Mouse (Mus musculus) lung, embryonic 14.5 days (tissue): ENCODE measurements around the gene Zfp970. TPM values are rescaled to one million over a fixed set of nuclear protein-coding genes. Genes with fewer than 3 reads are reported as not detected.
"Not testable (repeated sequence)": the region's sequence is repeated elsewhere in the genome, so short reads cannot be mapped to it uniquely, and the experiment has no call there.

Experiments
- ATAC-seq: fragments of 200-750 bp; cut with Nextera tagmentation; 2 replicates; pipeline ENCODE4 v1.8.0; 2017; ENCODE audit warnings: mild to moderate bottlenecking, moderate TSS enrichment, moderate library complexity; ENCODE audit not compliant: insufficient read depth
- DNase-seq: peaks from one replicate; pipeline ENCODE4 v3.0.0-alpha.2; 2015
- H3K27ac ChIP-seq: fragments of 300-500 bp; sonication (generic); 2 replicates; pipeline ENCODE4 v1.5.1; 2014; ENCODE audit warnings: low read depth, mild to moderate bottlenecking, moderate library complexity
- H3K27me3 ChIP-seq: fragments of 300-500 bp; sonication (generic); 2 replicates; pipeline ENCODE4 v1.6.1; 2014; ENCODE audit warnings: low read length, control low read depth; ENCODE audit not compliant: insufficient read depth
- H3K36me3 ChIP-seq: fragments of 300-500 bp; sonication (generic); 2 replicates; pipeline ENCODE4 v1.6.1; 2014; ENCODE audit warnings: control low read depth; ENCODE audit not compliant: insufficient read depth
- H3K4me1 ChIP-seq: fragments of 300-500 bp; sonication (generic); 2 replicates; pipeline ENCODE4 v1.6.1; 2014; ENCODE audit warnings: antibody characterized with exemption, control low read depth; ENCODE audit not compliant: insufficient read depth
- H3K4me2 ChIP-seq: fragments of 300-500 bp; sonication (generic); 2 replicates; pipeline ENCODE4 v1.6.1; 2014; ENCODE audit warnings: mild to moderate bottlenecking
- H3K4me3 ChIP-seq: fragments of 300-500 bp; sonication (generic); 2 replicates; pipeline ENCODE4 v1.5.1; 2014; ENCODE audit warnings: low read depth, low read length
- H3K9ac ChIP-seq: fragments of 300-500 bp; sonication (generic); 2 replicates; pipeline ENCODE4 v1.6.1; 2014
- H3K9me3 ChIP-seq: fragments of 300-500 bp; sonication (generic); 2 replicates; pipeline ENCODE4 v1.6.1; 2016; ENCODE audit warnings: low read depth, low read length, control low read depth
- CTCF ChIP-seq: IDR thresholded peaks from 2 replicates; pipeline ENCODE4 v1.5.1; 2016; ENCODE audit warnings: antibody characterized with exemption, low read depth
- WGBS: fragments of 180-500 bp; shearing (Covaris S2); extraction: QIAGEN DNeasy Blood & Tissue Kit; methylation state at CpG from one replicate; pipeline ENCODE4 v1.1.7; 2014; 5-methylcytosine and 5-hydroxymethylcytosine counted together
- polyA plus RNA-seq: library from polyadenylated mRNA; unstranded; fragments of >200 nt; fragmentation: Nextera tagmentation; extraction: Ambion mirVana; gene quantifications from 2 replicates; pipeline ENCODE4 v1.2.1, GENCODE M21; 2014

Zfp970 gene
- polyA plus RNA-seq, 1 experiment from 2014 or later: 22.0 TPM

DNA sequence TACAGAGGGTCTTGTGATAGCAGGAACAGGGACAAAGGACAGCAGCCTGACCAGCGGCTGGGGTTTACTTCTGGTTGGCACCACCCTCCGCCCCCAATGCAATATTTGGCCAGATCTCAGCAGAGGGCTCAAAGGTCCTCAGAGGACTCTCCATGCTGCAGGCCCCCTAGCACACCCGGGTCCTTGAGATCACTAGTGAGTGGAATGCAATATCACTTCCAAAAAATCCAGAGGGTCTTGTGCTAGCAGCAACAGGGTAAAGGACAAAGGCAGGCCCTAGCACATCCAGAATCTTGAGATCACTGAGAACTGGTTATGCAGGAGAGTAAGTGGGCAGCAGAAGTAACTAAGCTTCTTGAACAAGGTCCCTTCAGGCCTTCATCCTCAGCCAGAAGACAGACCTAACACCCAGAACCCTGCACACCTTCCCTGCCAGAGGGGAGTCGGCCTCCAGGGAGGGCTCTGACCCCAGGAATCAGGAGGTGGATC, 49.5 kb downstream of the Zfp970 start:
- not testable (repeated sequence) for H3K4me1 ChIP-seq, H3K9ac ChIP-seq, DNase-seq, H3K4me2 ChIP-seq, H3K27ac ChIP-seq, H3K27me3 ChIP-seq, H3K4me3 ChIP-seq, H3K36me3 ChIP-seq, ATAC-seq, H3K9me3 ChIP-seq
- 84% methylated on average over 4 of the region's 4 CpGs for WGBS

DNA sequence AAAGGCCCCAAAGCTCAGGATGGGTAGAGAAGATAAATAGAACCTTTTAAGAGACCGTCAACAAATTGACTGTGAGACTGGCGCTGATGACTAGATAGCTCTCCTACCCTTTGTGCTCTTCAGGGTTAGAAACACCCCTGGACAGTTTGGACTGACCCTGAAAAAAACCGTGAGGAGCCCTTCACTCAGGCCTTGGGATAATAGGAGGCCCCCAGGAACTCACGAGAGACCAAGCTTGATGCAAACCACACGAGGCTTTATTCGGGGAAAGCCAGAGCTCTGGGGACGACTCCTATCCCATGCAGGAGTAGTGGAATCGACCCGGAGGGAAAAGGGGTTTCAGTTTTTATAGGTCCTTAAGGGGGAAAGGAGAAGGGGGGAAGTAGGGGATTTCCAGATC, 53.2 kb downstream of the Zfp970 start:
- not testable (repeated sequence) for DNase-seq, H3K27me3 ChIP-seq, H3K4me2 ChIP-seq, H3K4me1 ChIP-seq, H3K9ac ChIP-seq, ATAC-seq, H3K4me3 ChIP-seq, H3K9me3 ChIP-seq, H3K36me3 ChIP-seq, H3K27ac ChIP-seq
- 80% methylated on average over 9 of the region's 9 CpGs for WGBS

DNA sequence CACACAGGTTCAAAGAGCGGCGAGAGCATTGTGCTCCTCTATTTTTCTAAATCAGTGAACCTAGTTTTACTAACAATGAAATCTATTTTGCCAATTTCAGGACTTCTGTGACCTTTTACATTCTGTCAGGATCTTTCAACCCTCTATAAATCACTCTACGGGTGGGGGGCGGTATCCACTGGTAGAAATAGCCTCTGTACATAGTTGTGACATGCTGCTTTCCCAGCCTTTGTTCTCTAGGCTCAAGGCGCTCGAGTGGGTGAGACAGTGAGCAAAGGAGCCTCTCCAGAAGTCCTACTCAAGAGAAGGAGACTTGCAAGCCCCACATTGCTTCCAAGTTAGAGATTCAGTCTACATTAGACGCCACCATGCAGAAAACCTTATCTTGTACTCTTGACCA, 53.8 kb downstream of the Zfp970 start:
- H3K4me2 ChIP-seq, H3K9me3 ChIP-seq, H3K4me3 ChIP-seq, H3K27ac ChIP-seq, H3K27me3 ChIP-seq, ATAC-seq, DNase-seq, H3K9ac ChIP-seq, H3K4me1 ChIP-seq, H3K36me3 ChIP-seq: not testable (repeated sequence)
- 84% methylated on average over 7 of the region's 7 CpGs for WGBS

- not testable (repeated sequence) for H3K4me3 ChIP-seq, H3K9ac ChIP-seq, H3K27ac ChIP-seq, H3K4me1 ChIP-seq, ATAC-seq, H3K4me2 ChIP-seq, H3K36me3 ChIP-seq, H3K9me3 ChIP-seq, DNase-seq, H3K27me3 ChIP-seq
- 85% methylated on average over 1 of the region's 1 CpGs for WGBS
These were observed 54.4 kb downstream of the Zfp970 start for GRCm38 (mm10) chr2:177518960-177519359.

DNA sequence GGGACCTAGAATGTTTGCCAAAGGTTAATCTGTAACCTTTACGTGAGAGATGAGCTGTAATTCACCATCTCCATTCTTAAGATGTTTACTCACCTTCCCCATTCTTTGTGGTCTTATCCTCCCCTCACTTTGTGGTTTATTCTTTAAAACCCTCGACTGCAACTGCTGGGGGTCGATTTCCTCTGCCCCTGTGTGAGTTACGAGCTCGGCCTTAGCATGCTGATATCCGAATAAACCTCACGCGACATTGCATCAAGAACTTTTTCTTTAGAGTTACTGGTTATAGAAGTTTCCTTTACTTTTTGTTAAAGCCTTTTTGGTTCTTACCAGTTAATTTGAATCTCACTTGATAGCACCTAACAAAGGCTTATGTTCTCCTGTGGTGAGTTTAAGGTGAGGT, 55.5 kb downstream of the Zfp970 start:
- ATAC-seq (no peak), DNase-seq (no peak)
- Histone ChIP-seq H3K27ac (no peak overlapping the region), H3K4me1 (no peaks in the 10 kb centered on the region), H3K36me3 (no peaks in the 10 kb centered on the region), H3K4me3 (no peak overlapping the region), H3K9ac (no peak overlapping the region), H3K27me3 (no peaks in the 10 kb centered on the region), H3K9me3 (no peaks in the 10 kb centered on the region; the same call in 1 of the 2 replicates), H3K4me2 (no peak overlapping the region)
- WGBS: 81% methylated on average over 8 of the region's 8 CpGs
- no peak for TF ChIP-seq CTCF

DNA sequence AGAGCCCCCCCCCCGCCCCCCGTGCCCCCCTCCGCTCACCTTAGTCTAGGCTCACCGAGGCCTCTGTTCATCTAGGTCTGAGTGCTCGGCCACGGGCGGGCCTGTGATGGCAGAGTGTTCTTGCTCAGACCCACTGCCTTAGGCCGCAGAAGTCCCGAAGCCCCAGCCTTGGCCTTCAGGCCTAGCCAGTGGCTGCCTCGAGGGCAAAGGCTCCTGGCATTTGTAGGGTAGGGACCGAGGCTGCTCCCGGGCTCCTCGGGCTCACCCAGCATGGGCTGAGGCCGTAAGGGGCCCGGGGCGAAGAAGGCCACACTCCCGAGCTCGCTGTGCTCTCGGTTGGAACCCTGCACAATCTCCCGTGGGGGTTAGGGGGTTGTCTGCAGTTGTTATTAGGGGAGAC, 58.5 kb downstream of the Zfp970 start:
- Histone ChIP-seq H3K9ac (no peak overlapping the region), H3K36me3 (no peaks in the 10 kb centered on the region), H3K4me1 (no peaks in the 10 kb centered on the region), H3K27me3 (no peaks in the 10 kb centered on the region), H3K27ac (no peak overlapping the region), H3K4me3 (no peak overlapping the region), H3K9me3 (no peaks in the 10 kb centered on the region; the same call in 1 of the 2 replicates), H3K4me2 (no peak overlapping the region)
- WGBS: 90% methylated on average over 20 of the region's 20 CpGs
- DNase-seq (no peak), ATAC-seq (no peak)
- TF ChIP-seq CTCF: no peak

- not testable (repeated sequence) for H3K27me3 ChIP-seq, H3K4me1 ChIP-seq, H3K9ac ChIP-seq, H3K4me2 ChIP-seq, H3K4me3 ChIP-seq, H3K27ac ChIP-seq, ATAC-seq, DNase-seq, H3K9me3 ChIP-seq, H3K36me3 ChIP-seq
- WGBS: 83% methylated on average over 6 of the region's 6 CpGs
These were observed 59.1 kb downstream of the Zfp970 start for GRCm38 (mm10) chr2:177523674-177524073.

DNA sequence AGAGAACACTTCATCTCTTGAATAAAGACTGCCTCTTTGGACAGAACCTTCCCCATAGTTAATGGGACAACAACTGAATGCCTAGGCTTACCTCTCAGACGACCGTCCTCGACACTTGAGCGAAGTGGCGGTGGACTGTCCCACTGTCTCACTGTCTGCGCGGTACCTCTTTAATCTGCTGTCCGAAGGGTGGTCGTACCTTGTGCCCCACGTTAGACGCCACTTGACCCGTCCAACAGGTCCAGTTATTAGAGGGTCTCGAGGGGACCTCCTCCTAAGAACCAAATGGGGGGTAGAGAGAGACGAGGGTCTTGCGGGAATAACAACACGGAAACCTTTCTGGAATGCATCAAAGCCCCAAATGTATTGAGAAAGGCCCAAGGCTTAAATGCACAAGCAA, 59.6 kb downstream of the Zfp970 start:
- H3K9ac ChIP-seq, H3K4me3 ChIP-seq, H3K27me3 ChIP-seq, DNase-seq, H3K4me1 ChIP-seq, H3K9me3 ChIP-seq, H3K27ac ChIP-seq, ATAC-seq, H3K4me2 ChIP-seq, H3K36me3 ChIP-seq: not testable (repeated sequence)
- WGBS: 92% methylated on average over 16 of the region's 16 CpGs

Other genes starting within 250 kb of the Zfp970 start
- not detected in 2 replicates for gene Gm14409, start 197.7 kb upstream of the Zfp970 start, polyA plus RNA-seq
- gene Gm14412, start 140.4 kb upstream of the Zfp970 start, polyA plus RNA-seq: 0.38 and 1.1 TPM in 2 replicates
- gene Gm14418, start 66.4 kb upstream of the Zfp970 start, polyA plus RNA-seq: 17.4 and 17.7 TPM in 2 replicates
- gene Gm14403, start 33.5 kb downstream of the Zfp970 start, polyA plus RNA-seq: 13.4 and 13.7 TPM in 2 replicates
- gene Gm14406, start 113.5 kb downstream of the Zfp970 start, polyA plus RNA-seq: not detected in 2 replicates